Mouse (Mus musculus) hindbrain, embryonic 15.5 days (tissue): ENCODE measurements around the gene Eid1. TPM values are rescaled to one million over a fixed set of nuclear protein-coding genes. Genes with fewer than 3 reads are reported as not detected.

Source experiments
- ATAC-seq: fragments of 200-750 bp; cut with Nextera tagmentation; 2 replicates; pipeline ENCODE4 v1.8.0; 2017; ENCODE audit warnings: low read depth, moderate number of reproducible peaks, moderate TSS enrichment; ENCODE audit not compliant: low FRiP score
- H3K27ac ChIP-seq: fragments of 300-500 bp; sonication (generic); replicated peaks from 2 replicates; pipeline ENCODE4 v1.5.1; 2015; ENCODE audit warnings: mild to moderate bottlenecking, inconsistent platforms
- H3K27me3 ChIP-seq: fragments of 300-500 bp; sonication (generic); 2 replicates; pipeline ENCODE4 v1.6.1; 2015; ENCODE audit warnings: control low read depth, inconsistent platforms
- H3K36me3 ChIP-seq: fragments of 300-500 bp; sonication (generic); 2 replicates; pipeline ENCODE4 v1.6.1; 2015; ENCODE audit warnings: control low read depth, inconsistent platforms
- H3K4me1 ChIP-seq: fragments of 300-500 bp; sonication (generic); replicated peaks from 2 replicates; pipeline ENCODE4 v1.6.1; 2015; ENCODE audit warnings: control low read depth, inconsistent platforms
- H3K4me2 ChIP-seq: fragments of 300-500 bp; sonication (generic); 2 replicates; pipeline ENCODE4 v1.6.1; 2015; ENCODE audit warnings: moderate library complexity, mild to moderate bottlenecking, inconsistent platforms
- H3K4me3 ChIP-seq: fragments of 300-500 bp; sonication (generic); 2 replicates; pipeline ENCODE4 v1.5.1; 2015; ENCODE audit warnings: mild to moderate bottlenecking, inconsistent platforms
- H3K9ac ChIP-seq: fragments of 300-500 bp; sonication (generic); 2 replicates; pipeline ENCODE4 v1.6.1; 2015; ENCODE audit warnings: inconsistent platforms
- H3K9me3 ChIP-seq: fragments of 300-500 bp; sonication (generic); 2 replicates; pipeline ENCODE4 v1.6.1; 2016; ENCODE audit warnings: control low read depth, inconsistent platforms
- WGBS: fragments of 180-500 bp; shearing (Covaris S2); methylation state at CpG from one replicate; pipeline ENCODE4 v1.1.7; 2015; 5-methylcytosine and 5-hydroxymethylcytosine counted together
- polyA plus RNA-seq: library from polyadenylated mRNA; unstranded; fragments of >200 nt; fragmentation: Nextera tagmentation; extraction: Ambion mirVana; gene quantifications from 2 replicates; pipeline ENCODE4 v1.2.1, GENCODE M21; 2015

Gene Eid1
- polyA plus RNA-seq: 371 and 409 TPM in 2 replicates

DNA sequence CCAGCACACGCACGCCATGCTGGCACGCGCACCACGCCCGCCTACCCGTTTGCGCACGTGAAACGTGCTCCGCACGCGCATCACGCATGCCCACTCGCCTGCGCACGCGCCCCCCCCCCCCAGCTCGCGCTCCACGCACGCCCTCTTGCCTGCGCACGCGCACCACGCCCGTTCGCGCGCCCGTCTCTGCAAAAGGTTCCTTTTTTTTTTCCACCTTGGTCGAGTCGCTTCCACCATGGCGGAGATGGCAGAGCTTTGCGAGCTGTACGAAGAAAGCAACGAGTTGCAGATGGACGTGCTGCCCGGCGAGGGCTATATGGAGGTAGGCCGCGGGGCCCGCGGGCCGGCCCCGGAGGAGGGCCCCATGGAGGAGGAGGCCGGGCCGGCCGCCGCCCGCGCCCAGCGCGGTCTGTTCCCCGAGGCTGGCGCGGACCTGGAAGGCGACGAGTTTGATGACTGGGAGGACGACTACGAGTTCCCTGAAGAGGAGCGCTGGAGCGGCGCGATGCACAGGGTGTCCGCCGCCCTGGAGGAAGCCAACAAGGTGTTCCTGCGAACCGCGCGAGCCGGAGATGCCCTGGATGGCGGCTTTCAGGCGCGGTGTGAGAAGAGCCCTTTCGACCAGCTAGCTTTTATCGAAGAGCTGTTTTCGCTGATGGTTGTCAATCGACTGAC is at the start of gene Eid1:
Gene Eid1 (plus strand): TSS at position 139 of the 675 bp plus-strand sequence.
- no peaks in the 10 kb centered on the region for H3K36me3 ChIP-seq
- H3K27ac ChIP-seq: peak within 1 kb of the TSS; percentile 99
- ATAC-seq: peak; percentile 96
- H3K27me3 ChIP-seq: no peaks in the 10 kb centered on the region
- H3K4me2 ChIP-seq: peak within 1 kb of the TSS; percentile 75
- H3K4me3 ChIP-seq: peak within 1 kb of the TSS; percentile 91
- H3K9ac ChIP-seq: peak within 1 kb of the TSS; percentile 91
- no peaks in the 10 kb centered on the region for H3K9me3 ChIP-seq
- under 1% methylated on average over 62 of the region's 79 CpGs for WGBS
- H3K4me1 ChIP-seq: peaks cover 11% of the 10 kb centered on the region

DNA sequence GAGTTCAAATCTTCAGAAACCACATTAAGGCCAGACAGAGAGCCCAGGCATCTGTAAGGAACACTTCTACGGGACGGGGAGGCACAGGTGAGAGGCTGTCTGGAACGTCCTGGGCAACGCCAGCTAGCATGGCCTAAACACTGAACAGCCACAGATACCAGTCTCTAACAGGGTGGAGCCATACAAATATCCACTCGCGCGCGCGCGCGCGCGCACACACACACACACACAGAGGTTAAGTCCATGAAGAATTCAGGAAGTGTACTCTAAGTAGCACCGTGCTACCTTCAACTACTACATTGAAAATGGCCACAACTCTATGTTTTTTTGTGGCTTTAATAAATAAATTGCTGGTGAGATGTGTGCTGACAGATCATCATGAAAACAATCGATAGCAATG is 49.7 kb upstream of the Eid1 start:
- Histone ChIP-seq H3K4me3 (no peak overlapping the region), H3K36me3 (no peaks in the 10 kb centered on the region), H3K4me1 (peaks cover 24% of the 10 kb centered on the region), H3K9me3 (no peaks in the 10 kb centered on the region), H3K9ac (no peak overlapping the region), H3K27ac (no peak overlapping the region), H3K27me3 (no peaks in the 10 kb centered on the region), H3K4me2 (no peak overlapping the region)
- no peak for ATAC-seq
- 98% methylated on average over 15 of the region's 15 CpGs for WGBS

DNA sequence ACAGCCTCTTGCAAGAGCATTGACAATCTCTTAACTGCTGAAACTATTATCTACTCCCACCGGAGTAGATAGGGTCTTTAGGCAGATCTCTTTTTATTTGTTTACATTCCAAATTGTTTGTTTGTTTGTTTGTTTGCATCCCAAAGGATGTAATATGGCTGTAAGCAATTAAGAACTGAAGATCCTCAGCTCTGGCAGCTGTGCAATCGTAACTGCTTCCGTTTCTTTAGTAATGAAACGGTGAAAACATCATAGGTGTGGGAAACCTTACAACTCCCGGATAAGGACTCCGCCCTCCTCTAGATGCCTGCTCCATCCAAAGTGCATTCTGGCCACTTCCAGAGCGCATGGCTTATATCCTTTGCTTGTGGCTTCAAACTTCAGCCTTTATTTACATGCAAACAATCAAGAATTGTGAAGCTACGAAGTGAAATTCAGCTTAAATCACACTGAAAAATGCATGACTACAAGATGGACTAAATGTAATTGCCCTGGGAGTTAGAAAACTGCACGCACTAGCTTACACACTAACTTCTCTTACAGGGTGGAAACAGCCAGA is 48.7 kb upstream of the Eid1 start:
- Histone ChIP-seq H3K4me3 (peak overlapping the region; percentile 95), H3K27me3 (no peaks in the 10 kb centered on the region), H3K9me3 (no peaks in the 10 kb centered on the region), H3K27ac (no peak overlapping the region), H3K36me3 (no peaks in the 10 kb centered on the region), H3K9ac (peak overlapping the region; percentile 72), H3K4me1 (peaks cover 24% of the 10 kb centered on the region), H3K4me2 (peak overlapping the region; percentile 75)
- ATAC-seq: no peak
- 18% methylated on average over 9 of the region's 9 CpGs for WGBS

DNA sequence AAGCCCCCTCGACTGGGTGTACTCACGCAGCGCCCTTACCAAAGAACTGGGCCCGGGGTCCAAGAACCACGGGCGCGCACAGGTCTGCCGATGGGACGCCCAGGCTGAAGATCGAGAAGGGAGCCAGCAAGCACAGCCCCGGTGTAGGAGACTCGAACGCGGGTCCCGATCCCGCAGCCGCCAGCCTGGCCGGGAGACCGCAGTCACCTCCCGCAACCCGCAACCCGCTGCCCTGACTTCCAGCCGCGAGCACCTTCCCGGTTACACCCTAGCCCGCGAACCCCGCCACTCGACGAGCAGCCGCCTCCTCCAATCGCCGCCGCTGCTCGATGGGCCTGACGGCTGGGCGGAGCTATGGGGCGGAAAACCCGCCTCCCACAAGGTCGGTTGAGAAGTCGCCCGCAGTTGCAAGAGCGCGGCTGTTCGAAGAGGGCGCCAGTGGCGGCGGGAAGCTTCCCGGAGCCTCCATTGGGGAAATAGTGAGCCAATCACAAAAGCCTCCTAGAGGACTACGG is 48.0 kb upstream of the Eid1 start, which contains the start of gene Cep152:
Gene Cep152 (minus strand): TSS at position 277 of the 515 bp plus-strand sequence.
- peaks cover 24% of the 10 kb centered on the region for H3K4me1 ChIP-seq
- H3K36me3 ChIP-seq: no peaks in the 10 kb centered on the region
- H3K9me3 ChIP-seq: no peaks in the 10 kb centered on the region
- WGBS: 0% methylated on average over 50 of the region's 50 CpGs
- no peaks in the 10 kb centered on the region for H3K27me3 ChIP-seq
- H3K4me3 ChIP-seq: peak within 1 kb of the TSS; percentile 95
- peak within 1 kb of the TSS; percentile 55; the same call in 1 of the 2 replicates for H3K27ac ChIP-seq
- peak; percentile 99 for ATAC-seq
- peak within 1 kb of the TSS; percentile 75 for H3K4me2 ChIP-seq
- peak within 1 kb of the TSS; percentile 72 for H3K9ac ChIP-seq

DNA sequence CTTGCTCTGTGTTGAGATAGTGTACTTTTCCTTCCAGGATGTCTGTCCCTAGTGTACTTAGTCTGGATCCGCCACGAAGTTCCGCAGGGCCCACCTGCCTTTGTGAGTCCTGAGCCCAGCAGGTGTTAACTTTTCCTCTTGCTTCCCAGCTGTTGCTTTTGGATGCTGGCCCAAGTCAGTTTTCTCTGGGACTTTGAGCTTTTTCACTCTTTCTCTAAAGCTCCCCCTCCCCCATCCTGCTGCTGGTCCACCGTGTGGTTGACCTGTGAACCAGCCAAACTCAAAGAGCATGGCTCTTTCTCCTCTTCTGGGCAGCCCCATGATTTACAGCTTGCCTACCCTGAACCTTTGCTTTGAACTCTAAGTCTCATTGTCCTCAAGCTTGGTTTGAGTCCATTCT is 46.4 kb upstream of the Eid1 start:
- WGBS: 76% methylated on average over 4 of the region's 4 CpGs

DNA sequence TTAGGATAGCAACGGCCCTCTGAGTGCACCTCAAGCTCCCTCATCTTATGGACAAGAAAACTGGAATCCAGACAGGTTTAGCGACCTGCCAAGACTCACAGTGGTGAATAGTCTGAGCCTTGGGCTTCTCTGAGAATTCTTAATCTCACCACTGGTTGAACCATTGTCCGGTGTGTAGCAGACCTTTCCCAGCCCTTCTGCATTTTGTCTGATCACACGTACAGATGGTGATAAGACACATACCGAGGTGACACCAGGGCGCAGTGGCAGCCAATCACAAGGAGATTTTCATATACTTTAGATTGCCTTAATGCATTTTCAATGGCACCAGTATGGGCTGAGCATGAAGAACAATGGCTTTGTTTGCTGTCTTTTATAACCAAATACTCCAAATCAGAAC is 44.4 kb upstream of the Eid1 start:
- WGBS: 90% methylated on average over 6 of the region's 6 CpGs
- H3K4me3 ChIP-seq: no peak overlapping the region
- H3K9ac ChIP-seq: no peak overlapping the region
- no peak overlapping the region for H3K27ac ChIP-seq
- H3K36me3 ChIP-seq: no peaks in the 10 kb centered on the region
- H3K4me1 ChIP-seq: peaks cover 18% of the 10 kb centered on the region
- no peaks in the 10 kb centered on the region for H3K9me3 ChIP-seq
- H3K4me2 ChIP-seq: no peak overlapping the region
- ATAC-seq: no peak
- H3K27me3 ChIP-seq: no peaks in the 10 kb centered on the region

More for the DNA sequence above, 46.4 kb upstream of the Eid1 start:
- no peak overlapping the region for H3K4me2 ChIP-seq
- H3K4me1 ChIP-seq: peaks cover 24% of the 10 kb centered on the region
- no peaks in the 10 kb centered on the region for H3K27me3 ChIP-seq
- no peak for ATAC-seq
- no peak overlapping the region for H3K4me3 ChIP-seq
- no peaks in the 10 kb centered on the region for H3K9me3 ChIP-seq
- H3K9ac ChIP-seq: no peak overlapping the region
- no peaks in the 10 kb centered on the region for H3K36me3 ChIP-seq
- no peak overlapping the region for H3K27ac ChIP-seq

DNA sequence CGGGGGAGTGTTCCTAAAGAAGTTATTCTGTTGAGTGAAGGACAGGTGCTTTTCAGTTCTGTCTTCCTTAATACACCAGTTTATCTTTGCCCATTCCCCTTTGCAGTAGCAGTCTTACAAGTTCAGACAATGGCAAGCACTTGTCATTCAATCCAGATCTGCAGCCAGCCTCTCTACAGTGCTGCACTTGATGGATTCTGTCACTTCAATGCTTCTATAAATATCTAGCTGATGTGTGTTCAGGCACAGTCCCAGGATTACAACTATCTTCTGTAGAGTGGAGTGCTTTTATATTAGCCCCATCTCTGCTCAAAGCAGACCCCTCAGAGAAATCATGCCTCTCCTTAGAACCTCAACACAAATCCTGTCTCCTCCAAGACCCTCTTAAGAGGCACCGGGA is 42.9 kb upstream of the Eid1 start:
- ATAC-seq: no peak
- no peak overlapping the region for H3K4me3 ChIP-seq
- H3K27me3 ChIP-seq: no peaks in the 10 kb centered on the region
- peaks cover 7% of the 10 kb centered on the region; the same call in 1 of the 2 replicates for H3K4me1 ChIP-seq
- no peak overlapping the region for H3K9ac ChIP-seq
- WGBS: 98% methylated on average over 2 of the region's 2 CpGs
- H3K36me3 ChIP-seq: no peaks in the 10 kb centered on the region
- H3K27ac ChIP-seq: no peak overlapping the region
- H3K4me2 ChIP-seq: no peak overlapping the region
- H3K9me3 ChIP-seq: no peaks in the 10 kb centered on the region

DNA sequence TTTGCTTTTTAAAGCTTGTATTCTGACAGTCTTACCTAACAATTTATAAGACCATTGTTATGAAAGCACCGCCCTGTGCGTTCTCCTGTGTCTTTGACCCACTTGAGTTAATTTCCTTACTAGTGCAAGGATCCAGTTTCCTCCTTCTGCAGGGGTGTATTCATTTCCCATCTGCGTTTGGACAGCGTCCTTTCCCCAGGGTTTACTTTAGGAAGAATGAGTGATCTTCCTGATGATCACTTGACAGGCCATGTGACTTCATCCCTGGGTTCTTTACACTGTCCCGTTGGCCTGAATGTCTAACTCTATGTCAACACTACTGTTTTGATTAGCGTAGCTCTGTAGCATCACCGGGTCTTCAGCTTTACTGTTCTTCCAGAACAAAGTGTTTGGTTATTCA is 35.6 kb upstream of the Eid1 start:
- Histone ChIP-seq H3K4me3 (no peak overlapping the region), H3K4me2 (no peak overlapping the region), H3K9ac (no peak overlapping the region), H3K27me3 (no peaks in the 10 kb centered on the region), H3K36me3 (no peaks in the 10 kb centered on the region), H3K9me3 (no peaks in the 10 kb centered on the region), H3K27ac (no peak overlapping the region), H3K4me1 (no peaks in the 10 kb centered on the region)
- ATAC-seq: no peak
- WGBS: 88% methylated on average over 7 of the region's 7 CpGs

DNA sequence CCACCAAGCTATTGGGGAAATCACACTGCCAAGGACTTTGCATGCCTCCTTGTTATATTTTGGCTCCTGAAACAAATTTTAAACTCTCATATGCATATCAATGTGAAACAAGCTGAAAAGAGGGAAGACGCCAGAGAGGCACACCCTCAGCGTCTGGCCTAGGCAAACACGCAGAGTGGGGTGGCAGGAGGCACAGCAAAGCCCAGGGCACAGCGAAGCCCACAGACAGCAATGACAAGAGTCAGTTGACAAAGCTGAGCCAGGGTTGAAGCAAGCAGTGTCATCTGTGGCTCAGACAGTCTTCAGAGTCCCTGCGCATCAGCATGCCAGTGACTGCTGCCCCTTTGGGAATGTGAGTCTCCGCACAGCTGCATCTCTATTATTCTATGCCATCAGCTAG is 28.0 kb upstream of the Eid1 start:
- Histone ChIP-seq H3K9ac (no peak overlapping the region), H3K9me3 (no peaks in the 10 kb centered on the region), H3K27ac (no peak overlapping the region), H3K4me2 (no peak overlapping the region), H3K4me3 (no peak overlapping the region), H3K36me3 (no peaks in the 10 kb centered on the region), H3K4me1 (0 out of 2 replicates have a peak, but pooled peaks cover 2% of the 10 kb centered on the region), H3K27me3 (no peaks in the 10 kb centered on the region)
- no peak for ATAC-seq
- WGBS: 60% methylated on average over 6 of the region's 6 CpGs

DNA sequence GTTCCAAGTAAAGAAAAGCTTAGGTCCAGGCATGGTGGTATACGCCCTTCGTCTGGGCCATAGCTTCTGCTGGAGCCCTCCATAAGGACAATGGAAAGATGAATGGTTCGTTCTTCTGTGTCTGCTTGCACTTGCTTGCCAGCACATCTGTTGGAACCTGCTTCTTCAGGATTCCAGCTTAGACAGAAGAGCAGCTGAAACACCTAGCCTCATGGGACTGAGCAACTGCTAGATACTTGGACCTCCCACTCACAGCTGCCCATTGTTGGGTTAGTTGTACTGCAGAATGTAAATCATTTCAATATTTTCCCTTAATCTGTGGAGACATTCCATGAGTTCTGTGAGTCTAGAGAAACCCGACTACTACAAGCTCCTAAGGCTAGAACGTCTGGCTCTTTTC is 22.9 kb upstream of the Eid1 start:
- Histone ChIP-seq H3K4me2 (no peak overlapping the region), H3K9me3 (no peaks in the 10 kb centered on the region), H3K4me1 (0 out of 2 replicates have a peak, but pooled peaks cover under 1% of the 10 kb centered on the region), H3K4me3 (no peak overlapping the region), H3K36me3 (no peaks in the 10 kb centered on the region), H3K27ac (no peak overlapping the region), H3K27me3 (no peaks in the 10 kb centered on the region), H3K9ac (no peak overlapping the region)
- no peak for ATAC-seq
- 93% methylated on average over 5 of the region's 5 CpGs for WGBS

DNA sequence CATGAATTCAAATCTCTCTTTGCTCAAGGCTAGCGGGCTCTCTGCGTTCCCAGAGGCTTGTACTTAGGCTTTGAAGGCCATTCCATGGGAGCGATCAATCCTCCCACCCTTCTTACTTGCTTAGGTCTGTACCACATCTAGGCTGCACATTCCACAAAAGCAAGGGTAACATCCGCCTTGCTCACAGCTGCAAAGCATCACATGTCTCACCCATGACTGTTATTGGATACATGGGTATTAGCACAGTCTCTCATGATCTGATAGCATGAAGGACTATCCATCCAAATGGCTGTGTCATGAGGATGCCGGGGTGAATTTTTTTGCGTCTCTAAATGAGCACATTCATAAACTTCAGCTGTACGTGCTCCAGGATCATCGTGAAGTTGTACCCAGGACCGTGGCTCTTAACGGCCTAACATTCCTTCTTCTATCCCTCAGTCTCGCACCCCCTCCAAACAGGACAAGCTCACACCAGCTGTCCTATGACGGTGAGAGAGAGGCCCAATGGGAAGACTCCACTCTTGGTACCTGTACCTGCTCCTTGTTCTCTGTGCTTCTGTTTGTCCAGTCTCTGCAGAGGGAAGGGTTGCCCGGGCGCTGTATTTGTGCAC is 22.0 kb upstream of the Eid1 start:
- Histone ChIP-seq H3K9me3 (no peaks in the 10 kb centered on the region), H3K36me3 (no peaks in the 10 kb centered on the region), H3K9ac (no peak overlapping the region), H3K27ac (no peak overlapping the region), H3K4me2 (no peak overlapping the region), H3K4me3 (no peak overlapping the region), H3K4me1 (no peaks in the 10 kb centered on the region), H3K27me3 (no peaks in the 10 kb centered on the region)
- 93% methylated on average over 14 of the region's 14 CpGs for WGBS
- ATAC-seq: no peak

DNA sequence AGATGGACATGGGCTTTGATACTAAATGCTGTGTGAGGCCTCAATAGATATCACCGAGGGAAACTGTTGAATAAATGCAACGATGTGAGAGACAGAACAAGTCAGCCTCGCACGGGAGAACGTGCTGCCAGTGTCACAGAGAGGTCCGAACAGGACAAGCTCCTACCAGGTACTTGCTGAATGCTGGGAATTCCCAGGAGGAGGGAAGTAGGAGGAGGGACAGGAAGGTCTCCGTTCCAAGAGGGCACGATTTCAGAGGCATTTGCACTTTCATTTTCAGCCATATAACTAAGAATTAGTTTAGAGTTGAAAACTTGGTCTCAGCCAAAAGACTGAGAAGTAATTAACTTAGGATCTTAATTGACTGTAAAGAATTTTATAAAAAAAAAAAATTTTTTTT is 21.3 kb upstream of the Eid1 start:
- H3K36me3 ChIP-seq: no peaks in the 10 kb centered on the region
- H3K4me2 ChIP-seq: no peak overlapping the region
- ATAC-seq: no peak
- H3K9me3 ChIP-seq: no peaks in the 10 kb centered on the region
- 56% methylated on average over 8 of the region's 8 CpGs for WGBS
- H3K4me1 ChIP-seq: no peaks in the 10 kb centered on the region
- H3K27ac ChIP-seq: no peak overlapping the region
- H3K9ac ChIP-seq: no peak overlapping the region
- H3K4me3 ChIP-seq: no peak overlapping the region
- no peaks in the 10 kb centered on the region for H3K27me3 ChIP-seq
